Mouse (Mus musculus) lung, postnatal 25 days (tissue): ENCODE data around the gene Acsl4.

Source experiments
- DNase-seq: peaks from one replicate; pipeline ENCODE4 v3.0.0; 2022; ENCODE audit warnings: low spot score

Acsl4 gene

DNA sequence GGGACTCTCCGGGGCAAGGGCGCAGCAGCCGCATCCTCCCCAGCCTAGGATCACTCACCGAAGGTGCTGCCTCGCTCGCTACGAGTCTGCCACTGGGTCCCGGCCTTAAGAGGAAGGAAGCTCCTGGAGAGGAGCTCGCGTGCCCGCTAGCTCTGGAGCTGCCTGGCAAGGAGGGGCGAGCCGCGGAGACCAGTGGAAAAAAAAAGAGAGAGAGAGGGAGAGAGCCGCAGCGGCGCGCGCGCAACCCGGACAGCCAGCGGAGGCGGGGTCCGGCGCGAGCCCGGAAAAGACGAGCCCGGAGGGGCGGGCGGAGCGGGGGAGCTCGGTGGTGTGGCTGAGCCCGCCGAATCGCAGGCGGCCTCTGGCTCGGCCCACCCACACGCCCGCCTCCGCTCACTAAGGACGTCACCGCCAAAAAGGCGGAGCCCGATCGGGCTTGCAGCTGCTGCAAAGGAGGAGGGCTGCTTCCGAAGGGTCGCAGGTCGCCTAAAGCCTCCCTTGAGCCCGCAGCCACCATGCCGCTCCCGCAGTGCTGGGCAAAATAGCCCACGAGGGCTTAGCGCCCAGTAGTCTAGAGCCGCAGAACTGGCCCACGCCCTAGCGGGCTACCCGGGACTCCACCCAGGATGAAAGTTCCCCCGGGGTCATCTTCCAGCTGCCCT lies at the start of gene Acsl4:
TSS of gene Acsl4 (minus strand) at position 289 of the 662 bp plus-strand sequence.
- DNase-seq: peak; percentile 92

GRCm38 (mm10) chrX:142437971-142438504 lies 47.7 kb upstream of the Acsl4 start:
- no peak for DNase-seq

DNA sequence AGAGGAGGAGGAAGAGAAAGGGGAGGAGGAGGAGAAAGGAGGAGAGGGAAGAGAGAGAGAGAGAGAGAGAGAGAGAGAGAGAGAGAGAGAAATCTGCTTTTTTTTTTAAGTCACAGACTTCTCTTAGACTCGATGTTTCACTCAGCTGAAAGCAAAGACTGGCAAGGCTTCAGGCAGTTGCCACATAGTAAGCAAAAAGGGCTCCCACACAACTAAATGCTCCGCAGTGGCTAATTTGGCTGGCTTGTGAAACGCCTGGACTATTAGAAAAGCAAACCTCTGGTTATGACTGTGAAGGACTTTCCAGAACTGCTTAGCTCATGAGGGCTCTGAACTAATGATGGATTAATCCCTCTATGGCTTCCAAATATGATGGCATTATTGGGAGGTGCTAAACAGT lies 42.5 kb upstream of the Acsl4 start:
- no peak for DNase-seq

- DNase-seq: no peak
These were observed 36.8 kb upstream of the Acsl4 start for GRCm38 (mm10) chrX:142427111-142427510.

DNA sequence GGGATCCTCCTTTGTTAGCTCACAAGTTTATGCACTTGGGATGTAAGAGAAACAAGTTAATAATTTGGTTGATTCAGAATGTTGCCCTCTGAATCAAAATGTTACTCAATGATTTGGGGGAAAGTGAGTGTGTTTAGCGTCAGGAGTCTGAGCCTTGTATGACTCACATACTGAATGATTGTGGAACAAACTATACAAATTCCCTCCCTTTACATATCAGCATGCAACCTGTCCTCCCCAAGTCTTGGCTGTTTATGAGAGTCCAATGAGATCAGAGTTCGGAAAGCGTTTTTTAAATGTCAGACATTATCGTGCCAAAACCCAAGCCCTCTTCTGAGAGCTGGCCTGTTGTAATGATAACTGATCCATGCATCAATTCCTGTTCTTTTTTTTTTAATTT lies 36.3 kb upstream of the Acsl4 start:
- DNase-seq: no peak

DNA sequence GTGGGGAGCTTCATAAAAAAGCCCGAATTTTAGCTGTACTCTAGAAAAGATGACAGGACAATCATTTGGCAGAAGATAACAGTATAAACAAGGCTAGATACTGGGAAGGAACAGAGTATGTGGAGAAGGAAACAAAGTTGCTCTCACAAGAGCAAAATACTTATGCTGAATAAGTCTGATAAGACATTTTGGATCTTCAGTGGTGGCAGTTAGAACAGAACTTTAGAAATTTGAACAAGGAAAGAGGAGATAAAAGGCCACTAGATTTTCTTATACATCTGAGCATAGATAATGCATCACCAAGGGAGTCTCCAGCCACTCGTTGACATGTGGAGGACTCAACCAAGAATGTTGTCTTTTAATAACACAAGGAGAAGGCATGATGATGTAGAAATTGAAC lies 23.5 kb upstream of the Acsl4 start:
- DNase-seq: no peak

DNA sequence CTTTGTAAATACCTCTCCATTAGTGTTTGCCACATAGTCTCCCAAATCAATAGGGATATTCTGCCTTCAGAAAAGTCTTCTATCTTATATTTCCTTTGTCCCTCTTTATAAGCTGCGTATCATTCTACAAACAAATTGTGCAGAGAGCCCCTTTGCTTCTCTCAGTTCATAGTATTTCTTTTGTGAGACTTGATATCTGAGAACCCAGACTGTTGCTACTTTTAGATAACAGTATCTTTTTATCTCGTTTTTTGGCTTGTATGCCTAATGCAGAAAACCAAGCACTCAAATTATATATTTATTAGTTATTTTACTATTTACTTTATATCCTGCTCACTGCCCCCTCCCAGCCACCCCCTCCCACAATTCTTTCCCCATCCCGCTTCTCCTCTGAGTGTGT lies 19.7 kb upstream of the Acsl4 start:
- no peak for DNase-seq

DNA sequence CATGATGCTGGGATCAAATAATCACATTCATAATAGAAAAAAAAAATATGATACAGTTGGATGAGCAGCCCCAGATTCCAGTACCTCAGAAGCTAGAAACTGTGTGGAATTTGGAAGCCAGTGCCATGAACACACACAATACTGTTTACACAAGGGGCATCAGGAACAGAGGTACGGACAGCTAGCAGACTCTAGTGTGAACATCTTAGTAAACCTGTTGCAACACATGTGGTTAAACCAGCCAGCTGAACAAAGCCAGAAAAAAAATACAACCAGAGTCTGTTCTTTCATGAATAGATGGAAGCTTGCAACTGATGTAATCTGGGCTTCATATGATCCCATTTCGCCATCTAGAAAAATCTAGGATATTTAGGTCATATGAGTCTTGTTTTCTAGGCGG lies 19.0 kb upstream of the Acsl4 start:
- DNase-seq: no peak

DNA sequence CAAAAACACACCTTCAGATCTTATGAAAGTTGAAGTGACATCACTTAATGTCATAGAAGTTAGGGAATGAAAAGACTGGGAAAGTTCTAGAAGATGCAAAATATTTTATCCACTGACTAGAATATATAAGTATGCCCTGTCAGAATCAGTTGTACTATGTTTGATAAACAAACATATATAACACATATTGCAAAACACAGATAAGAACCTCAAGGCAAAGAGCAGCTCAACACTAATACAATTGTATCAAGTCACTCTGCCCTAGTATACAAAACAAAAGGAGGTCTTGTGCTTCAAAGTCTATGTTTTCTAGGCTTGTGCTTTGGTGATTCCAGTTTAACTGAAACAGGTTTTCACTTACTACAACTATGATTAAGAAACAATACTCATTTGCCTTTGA lies 12.8 kb upstream of the Acsl4 start:
- no peak for DNase-seq

DNA sequence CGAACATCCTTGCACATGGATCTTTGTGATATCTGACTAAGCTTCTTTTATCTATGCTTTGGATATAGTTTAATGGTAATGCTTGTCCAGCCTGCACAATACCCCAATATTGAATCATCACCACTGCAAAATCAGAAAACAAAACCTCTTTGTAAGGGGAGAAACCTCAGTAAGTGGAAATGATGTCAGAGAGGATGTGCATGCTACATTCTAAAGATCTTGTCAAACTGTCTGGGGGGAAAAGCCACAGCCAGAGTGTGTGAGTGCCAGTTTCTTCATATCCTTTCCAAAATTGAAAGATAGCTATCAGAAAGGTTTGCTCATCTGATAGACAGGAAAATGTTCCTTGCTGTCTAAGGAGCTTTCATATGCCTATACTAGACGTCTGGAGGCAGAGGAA lies 8.3 kb upstream of the Acsl4 start:
- DNase-seq: no peak

- no peak for DNase-seq
These were observed 552 bp upstream of the Acsl4 start for GRCm38 (mm10) chrX:142390909-142391265.

GRCm38 (mm10) chrX:142389581-142390159 lies 665 bp downstream of the Acsl4 start:
- no peak for DNase-seq

DNA sequence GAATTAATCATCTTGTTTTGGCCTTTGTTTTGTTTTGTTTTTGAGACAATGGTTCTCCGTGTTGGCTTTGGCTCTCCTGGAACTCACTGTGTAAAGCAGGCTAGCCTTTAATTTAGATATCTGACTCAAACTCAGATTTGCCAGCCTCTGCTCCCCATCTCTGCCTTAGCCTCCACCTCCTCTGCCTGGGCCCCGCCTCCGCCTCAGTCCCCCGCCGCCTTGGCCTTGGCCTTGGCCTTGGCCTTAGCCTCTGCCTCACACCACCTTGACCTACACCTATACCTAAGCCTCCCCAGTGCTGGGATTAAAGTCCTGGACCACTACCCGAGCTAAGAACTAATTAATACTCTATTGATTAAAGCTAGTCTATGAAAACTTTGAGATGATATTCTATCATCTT lies 2.2 kb downstream of the Acsl4 start:
- no peak for DNase-seq

DNA sequence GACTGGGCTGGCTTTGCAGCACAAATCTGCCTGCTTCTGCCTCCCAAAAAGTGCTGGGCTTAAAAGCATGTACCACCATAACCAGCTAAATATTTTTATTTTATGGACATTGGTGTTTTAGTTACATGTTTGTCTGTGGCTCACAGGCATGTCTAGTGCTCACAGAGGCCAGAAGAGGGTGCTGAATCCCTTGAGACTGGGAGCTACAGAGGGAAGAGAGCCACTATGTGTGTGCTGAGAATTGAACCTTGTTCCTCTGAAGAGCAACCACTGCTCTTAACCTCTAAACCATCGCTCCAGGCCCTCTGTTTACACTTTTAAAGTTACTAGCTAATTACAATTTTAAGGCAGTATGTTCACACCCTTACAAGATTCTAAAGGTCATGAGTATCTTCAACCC lies 2.7 kb downstream of the Acsl4 start:
- no peak for DNase-seq

DNA sequence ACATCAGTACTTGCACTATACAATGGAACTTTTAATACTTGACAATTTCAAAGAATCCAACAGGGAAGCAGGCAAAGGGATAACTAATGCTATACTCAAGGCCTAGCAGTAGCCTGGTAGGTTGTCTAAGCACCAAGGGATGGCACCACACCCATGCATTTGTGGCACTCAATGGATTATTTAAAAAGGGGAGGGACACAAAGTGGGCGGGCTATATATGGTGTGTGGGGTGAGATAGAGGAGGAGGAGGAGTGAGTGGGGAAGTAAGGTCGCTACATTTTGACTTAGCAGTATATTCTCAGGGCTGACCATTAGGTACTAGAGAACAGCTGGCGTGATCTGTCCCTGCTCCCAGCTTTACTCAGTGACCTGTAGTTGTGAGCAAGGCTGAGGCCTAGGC lies 5.4 kb downstream of the Acsl4 start:
- DNase-seq: no peak

- DNase-seq: no peak
These were observed 10.4 kb downstream of the Acsl4 start for GRCm38 (mm10) chrX:142379894-142380293.

DNA sequence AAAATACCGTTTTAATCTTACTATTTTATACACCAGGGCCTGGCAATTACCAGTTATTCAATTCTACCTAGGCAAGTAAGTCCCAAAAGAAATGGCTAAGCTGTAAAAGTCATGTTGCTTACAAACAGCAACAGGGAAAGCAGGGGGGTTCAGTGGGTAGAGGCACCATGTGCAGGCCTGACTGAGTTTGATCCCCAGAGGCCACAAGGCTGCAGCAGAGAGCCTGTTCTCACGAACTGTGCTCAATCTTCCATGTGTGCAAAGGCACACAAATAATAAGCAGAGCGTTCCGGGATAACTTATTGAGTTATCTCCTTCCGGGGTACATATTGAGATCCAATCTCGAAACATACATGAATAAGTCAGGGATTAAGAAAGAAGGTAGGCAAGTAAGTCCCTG lies 12.3 kb downstream of the Acsl4 start:
- no peak for DNase-seq

DNA sequence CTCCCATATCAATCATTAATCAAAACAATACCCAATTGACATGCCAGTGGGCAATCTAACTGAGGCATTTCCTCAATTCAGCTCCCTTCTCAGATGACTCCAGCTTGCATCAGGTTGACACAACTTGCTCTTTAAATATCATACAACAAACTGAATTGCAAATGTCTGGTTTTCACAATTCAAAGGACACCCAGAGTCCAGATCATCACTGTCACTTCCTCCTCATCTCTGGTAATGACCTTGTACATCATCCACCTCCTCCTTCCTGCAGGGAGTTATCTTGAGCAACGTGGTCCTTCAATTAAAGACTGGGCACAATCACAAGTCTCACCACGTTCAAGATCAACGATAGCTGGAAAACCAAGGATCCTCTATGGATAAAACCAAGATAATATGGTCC lies 13.0 kb downstream of the Acsl4 start:
- DNase-seq: no peak

- no peak for DNase-seq
These were observed 13.6 kb downstream of the Acsl4 start for GRCm38 (mm10) chrX:142376747-142377146.

DNA sequence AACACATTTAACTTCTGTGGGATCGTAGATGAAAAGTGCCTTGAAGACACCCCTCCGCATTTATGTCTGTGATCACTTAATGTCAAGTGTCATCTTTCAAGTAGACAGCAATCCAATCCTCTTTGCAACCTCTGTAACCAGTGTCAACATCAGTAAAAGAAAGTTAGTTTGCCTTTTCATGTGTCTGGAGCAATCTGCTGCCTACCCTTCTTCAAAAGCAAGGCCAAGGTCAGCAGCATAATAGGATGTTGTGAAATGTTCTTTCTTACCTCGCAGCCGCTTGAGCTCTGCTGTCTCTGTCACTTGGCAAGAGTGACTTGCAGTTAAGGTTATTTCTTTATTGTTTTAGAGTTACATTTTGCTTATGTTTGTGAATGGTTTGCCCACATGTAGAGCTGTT lies 14.8 kb downstream of the Acsl4 start:
- no peak for DNase-seq

GRCm38 (mm10) chrX:142372393-142372792 lies 17.9 kb downstream of the Acsl4 start:
- DNase-seq: no peak

DNA sequence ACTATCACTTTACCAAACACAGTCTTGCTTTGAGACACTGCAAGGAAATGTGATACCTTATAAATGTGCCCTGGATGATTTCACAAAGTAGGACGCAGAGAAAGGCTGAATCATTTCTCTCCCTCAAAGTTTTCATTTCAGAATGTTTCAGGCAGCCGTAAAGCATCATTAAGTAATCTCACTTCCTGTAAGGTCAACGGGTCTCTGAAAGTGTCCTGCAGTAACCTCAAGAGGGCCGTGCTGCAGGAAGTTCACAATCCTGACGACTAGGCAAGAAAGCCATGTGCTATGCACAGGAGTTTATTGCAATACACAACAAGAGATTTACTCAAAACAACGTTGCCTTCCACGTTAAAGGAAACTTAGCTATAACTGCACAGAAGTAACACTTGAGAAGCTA lies 20.4 kb downstream of the Acsl4 start:
- peak; percentile 45 for DNase-seq

- DNase-seq: no peak
These were observed 26.5 kb downstream of the Acsl4 start for GRCm38 (mm10) chrX:142363882-142364281.

- DNase-seq: no peak
These were observed 31.3 kb downstream of the Acsl4 start for GRCm38 (mm10) chrX:142359031-142359430.
